Mouse (Mus musculus) liver, postnatal 0 days (tissue): ENCODE measurements around the gene Ddx41.

Experiments
- CTCF ChIP-seq: sonication (generic); IDR thresholded peaks from 2 replicates; pipeline ENCODE4 v1.5.1; 2016; ENCODE audit warnings: antibody characterized with exemption, low read depth
- EP300 ChIP-seq: IDR thresholded peaks from 2 replicates; pipeline ENCODE4 v1.6.1; 2016; ENCODE audit warnings: antibody characterized with exemption, low read depth, mild to moderate bottlenecking

GRCm38 (mm10) chr13:55535796-55536193, 663 bp downstream of the Ddx41 start:
- TF ChIP-seq CTCF (no peak), EP300 (no peak)
